In the genomic region with DNA sequence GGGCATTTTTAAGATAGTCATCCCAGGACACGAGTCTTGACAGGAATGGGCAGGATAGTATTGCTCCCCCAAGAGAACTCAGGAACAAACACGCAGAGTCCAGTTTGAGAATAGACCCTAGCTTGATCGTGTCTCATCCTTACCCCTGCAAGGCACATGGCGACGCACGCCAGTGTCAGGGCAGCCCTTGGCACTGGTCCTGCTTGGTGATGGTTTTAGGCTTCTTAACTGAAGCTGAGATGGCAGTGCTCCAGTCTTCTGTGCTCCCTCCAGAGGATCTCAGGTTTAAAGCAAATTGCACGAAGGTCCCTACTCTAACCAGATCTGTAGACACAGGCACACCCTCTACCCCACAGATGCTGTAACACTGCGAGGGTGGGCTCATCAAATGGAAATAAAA, we compare ENCODE assay signal across 16 mouse cellular contexts. TPM values are rescaled to one million over a fixed set of nuclear protein-coding genes. Genes with fewer than 3 reads are reported as not detected.
DNase-seq lines count a peak whose midpoint lies in the region; ATAC-seq lines count a peak whose summit lies in the region.
"Had no signal": no experiment of that assay in that cellular context is flagged by ENCODE, and none has a peak within 500 bp of the region (broad histone marks: within the 10 kb centered on the region; RNA-seq: fewer than 3 reads in every experiment).

No protein-coding gene starts in this region.

- WGBS in heart, embryonic 14.5 days = 75% methylated on average over 8 of the region's 8 CpGs
- WGBS in midbrain, embryonic 14.5 days = 82% methylated on average over 8 of the region's 8 CpGs
- 83% methylated on average over 8 of the region's 8 CpGs for WGBS in midbrain, embryonic 11.5 days

- intact Hi-C loops in heart, postnatal 36 days (cut with DNase I) = loop anchor here (1.0 to 5.0 kb wide), 5 partner anchors 19 to 171 kb away; no protein-coding TSS in a partner anchor

- no peak overlapping the region for H3K4me3 ChIP-seq in heart, embryonic 14.5 days (ENCODE audit: control insufficient read depth in 1 of 2, insufficient read depth in 1 of 2, low read depth in 1 of 2, low read length in 2 of 2)
- H3K4me3 ChIP-seq in midbrain, embryonic 14.5 days (replicated peaks; ENCODE audit: low read depth, low read length) = no peak overlapping the region
- no peak overlapping the region for H3K4me3 ChIP-seq in midbrain, embryonic 11.5 days (ENCODE audit: low read depth, low read length)
- H3K4me3 ChIP-seq in brown adipose tissue, adult 24 weeks (ENCODE audit: insufficient read depth, low read depth, low read length) = peak overlapping the region; percentile 92
- H3K4me3 ChIP-seq: midbrain, embryonic 12.5 days had no signal

- no peak for ATAC-seq in heart, embryonic 14.5 days (ENCODE audit: insufficient number of reproducible peaks, insufficient read depth, low FRiP score, low read depth)
- no peak for ATAC-seq in midbrain, embryonic 14.5 days (ENCODE audit: low FRiP score, low TSS enrichment)
- ATAC-seq in midbrain, embryonic 11.5 days (ENCODE audit: low FRiP score) = no peak

- no peak overlapping the region for H3K9ac ChIP-seq in heart, embryonic 14.5 days (ENCODE audit: low read length)
- no peak overlapping the region for H3K9ac ChIP-seq in midbrain, embryonic 14.5 days (replicated peaks; ENCODE audit: low read length)
- H3K9ac ChIP-seq in midbrain, embryonic 11.5 days (ENCODE audit: low read length) = no peak overlapping the region
- H3K9ac ChIP-seq: neural tube, embryonic 15.5 days had no signal

- H3K27ac ChIP-seq in heart, embryonic 14.5 days (replicated peaks in 1 of 2; ENCODE audit: control insufficient read depth in 1 of 2, insufficient read depth in 1 of 2, low read depth in 2 of 2, low read length in 2 of 2) = no peak overlapping the region
- no peak overlapping the region for H3K27ac ChIP-seq in midbrain, embryonic 14.5 days (replicated peaks; ENCODE audit: low read depth, low read length)
- H3K27ac ChIP-seq in midbrain, embryonic 11.5 days (ENCODE audit: low read depth, low read length) = no peak overlapping the region
- H3K27ac ChIP-seq in brown adipose tissue, adult 24 weeks (replicated peaks; ENCODE audit: low read depth, low read length) = peak overlapping the region; percentile 100
- H3K27ac ChIP-seq: embryonic facial prominence, embryonic 13.5 days; limb, embryonic 15.5 days; midbrain, embryonic 12.5 days; neural tube, embryonic 15.5 days had no signal

- peak; percentile 27 to 63 for DNase-seq in cerebellum, postnatal 25 days
- no peak for DNase-seq in cerebellum, adult 8-10 months
- DNase-seq in heart, postnatal 36 days = no peak
- DNase-seq in midbrain, embryonic 14.5 days = peak; percentile 27
- DNase-seq in midbrain, embryonic 11.5 days (ENCODE audit: low spot score, missing footprints) = no peak
- DNase-seq: adrenal gland, postnatal 25 days; kidney, adult 2 months; kidney, postnatal 36 days; layer of hippocampus, adult 9-11 months; thymus, adult 18-20 months had no signal

- peaks cover 15 to 29% of the 10 kb centered on the region in 2 experiments for H3K4me1 ChIP-seq in heart, embryonic 14.5 days (ENCODE audit: control insufficient read depth in 2 of 2, insufficient read depth in 2 of 2, low read length in 2 of 2)
- H3K4me1 ChIP-seq in midbrain, embryonic 14.5 days (ENCODE audit: control insufficient read depth, insufficient read depth, low read length) = 0 out of 2 replicates have a peak, but pooled peaks cover 6% of the 10 kb centered on the region
- peaks cover 3% of the 10 kb centered on the region for H3K4me1 ChIP-seq in midbrain, embryonic 11.5 days (ENCODE audit: control insufficient read depth, insufficient read depth, low read length)
- peaks cover 16% of the 10 kb centered on the region for H3K4me1 ChIP-seq in brown adipose tissue, adult 24 weeks (ENCODE audit: control insufficient read depth, insufficient read depth, insufficient read length, low read length)

- H3K9me3 ChIP-seq in heart, embryonic 14.5 days (ENCODE audit: control insufficient read depth, low read length) = no peaks in the 10 kb centered on the region
- no peaks in the 10 kb centered on the region for H3K9me3 ChIP-seq in midbrain, embryonic 14.5 days (ENCODE audit: control insufficient read depth, low read length)
- no peaks in the 10 kb centered on the region for H3K9me3 ChIP-seq in midbrain, embryonic 11.5 days (ENCODE audit: control insufficient read depth, low read length)
- H3K9me3 ChIP-seq: embryonic facial prominence, embryonic 13.5 days; limb, embryonic 15.5 days; midbrain, embryonic 12.5 days; neural tube, embryonic 15.5 days had no signal

- H3K4me2 ChIP-seq in heart, embryonic 14.5 days (ENCODE audit: low read length) = 0 out of 2 replicates have a peak overlapping the region, but pooled peaks have one; percentile 90
- H3K4me2 ChIP-seq in midbrain, embryonic 14.5 days (ENCODE audit: low read length) = no peak overlapping the region
- H3K4me2 ChIP-seq in midbrain, embryonic 11.5 days = no peak overlapping the region

- H3K27me3 ChIP-seq in heart, embryonic 14.5 days (ENCODE audit: control insufficient read depth, insufficient read depth, low read length) = peaks cover 11% of the 10 kb centered on the region; the same call in 1 of the 2 replicates
- H3K27me3 ChIP-seq in midbrain, embryonic 14.5 days (ENCODE audit: control insufficient read depth, insufficient read depth, low read length) = peaks cover 30% of the 10 kb centered on the region; the same call in 1 of the 2 replicates
- peaks cover 28% of the 10 kb centered on the region for H3K27me3 ChIP-seq in midbrain, embryonic 11.5 days (ENCODE audit: control insufficient read depth, insufficient read depth, low read length)

- peaks cover 19% of the 10 kb centered on the region for H3K36me3 ChIP-seq in heart, embryonic 14.5 days (ENCODE audit: control insufficient read depth, insufficient read depth, low read length)
- H3K36me3 ChIP-seq in midbrain, embryonic 14.5 days (ENCODE audit: control insufficient read depth, insufficient read depth, low read length) = peaks cover 27% of the 10 kb centered on the region
- no peaks in the 10 kb centered on the region; the same call in 1 of the 2 replicates for H3K36me3 ChIP-seq in midbrain, embryonic 11.5 days (ENCODE audit: control insufficient read depth, insufficient read depth, low read length)

RNA-seq across cellular contexts. Expression of a gene that starts 0.9 kb away (rescaled TPM):
- polyA plus RNA-seq in heart, embryonic 14.5 days (2014; fragmentation: Nextera tagmentation; extraction: Ambion mirVana) = 4.9 and 6.8 TPM in 2 replicates
- 10 to 100 TPM in 1 of 2 experiments, 1 to 10 TPM in 1; 9.2 to 16.7 TPM for total RNA-seq in heart, postnatal 36 days (2021)
- polyA plus RNA-seq in midbrain, embryonic 14.5 days (2014; fragmentation: Nextera tagmentation; extraction: Ambion mirVana) = 3.7 and 5.1 TPM in 2 replicates
- 2.8 and 4.0 TPM in 2 replicates for polyA plus RNA-seq in midbrain, embryonic 11.5 days (2014; fragmentation: Nextera tagmentation; extraction: Ambion mirVana)
- 3.8 and 5.0 TPM in 2 replicates for polyA plus RNA-seq in brown adipose tissue, adult 24 weeks (2012; ENCODE audit: insufficient read depth, insufficient read length, missing spikeins)

Comparison
In these comparisons a context has a peak if more than half of its experiments do, and no peak if none do; other contexts are left out.
1. DNase-seq: peak in cerebellum, postnatal 25 days (2 of 2) and midbrain, embryonic 14.5 days (single experiment); none in cerebellum, adult 8-10 months (single experiment), heart, postnatal 36 days (0 of 2) and midbrain, embryonic 11.5 days (single experiment).